Mouse (Mus musculus) kidney, adult 2 months (tissue): ENCODE measurements at regions not wholly inside any gene's neighbourhood (a gene's known extent, or its start where the extent isn't known, plus 50 kb on each side); places are given as distances from the start of the nearest gene placed in this dataset.

Experiments used
- CTCF ChIP-seq: fragments of 200-500 bp; conservative IDR thresholded peaks from 2 replicates; pipeline ENCODE4 v1.5.1; 2011; ENCODE audit warnings: low read depth, mild to moderate bottlenecking, control low read depth, low read length, moderate library complexity, mixed read lengths; ENCODE audit not compliant: insufficient read depth, insufficient read length
- POLR2A ChIP-seq: fragments of 200-500 bp; IDR thresholded peaks from one replicate; pipeline ENCODE4 v1.6.1; 2011; ENCODE audit warnings: low read depth, low read length, control low read depth

DNA sequence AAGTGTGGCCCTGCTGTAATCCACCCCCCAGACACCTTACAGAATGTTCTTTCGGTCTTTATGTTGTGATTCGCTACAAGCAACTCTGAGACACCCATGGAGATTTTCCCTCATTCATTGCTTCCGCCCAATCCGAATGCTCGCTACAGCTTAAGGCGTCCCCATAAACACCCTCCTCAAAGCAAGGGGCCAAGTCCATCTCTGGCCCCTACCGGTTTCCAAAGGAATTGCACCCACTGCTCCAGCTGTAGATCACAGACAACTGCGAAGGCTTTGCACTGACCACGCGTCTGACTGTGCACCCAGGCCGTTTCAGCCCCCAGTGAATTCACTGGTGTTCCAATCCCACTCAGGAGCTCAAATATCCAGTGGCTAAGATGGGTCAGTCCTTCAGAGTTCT lies 160.6 kb downstream of the Rpap3 start:
- TF ChIP-seq CTCF (no peak), POLR2A (no peak)
